Mouse (Mus musculus) lung, postnatal 0 days (tissue): Measurements from ENCODE around the gene Neu2. TPM values are rescaled to one million over a fixed set of nuclear protein-coding genes. Genes with fewer than 3 reads are reported as not detected.

Source experiments
- ATAC-seq: fragments of 200-750 bp; cut with Nextera tagmentation; 2 replicates; pipeline ENCODE4 v1.8.0; 2017; ENCODE audit warnings: moderate library complexity
- DNase-seq: peaks from one replicate; pipeline ENCODE4 v3.0.0-alpha.2; 2016; ENCODE audit warnings: low spot score
- H3K27ac ChIP-seq: fragments of 300-500 bp; sonication (generic); 2 replicates; pipeline ENCODE4 v1.5.1; 2014; ENCODE audit warnings: antibody characterized with exemption, mild to moderate bottlenecking, low read length, mixed read lengths
- H3K27me3 ChIP-seq: fragments of 300-500 bp; sonication (generic); replicated peaks from 2 replicates; pipeline ENCODE4 v1.6.1; 2014; ENCODE audit warnings: low read length, mixed read lengths; ENCODE audit not compliant: insufficient read depth
- H3K36me3 ChIP-seq: fragments of 300-500 bp; sonication (generic); 2 replicates; pipeline ENCODE4 v1.6.1; 2014; ENCODE audit warnings: low read length, mixed read lengths; ENCODE audit not compliant: insufficient read depth
- H3K4me1 ChIP-seq: fragments of 300-500 bp; sonication (generic); 2 replicates; pipeline ENCODE4 v1.6.1; 2014; ENCODE audit warnings: antibody characterized with exemption, low read depth, low read length, mixed read lengths; ENCODE audit not compliant: insufficient read depth
- H3K4me2 ChIP-seq: fragments of 300-500 bp; sonication (generic); replicated peaks from 2 replicates; pipeline ENCODE4 v1.6.1; 2014; ENCODE audit warnings: low read depth, mild to moderate bottlenecking, low read length, moderate library complexity, mixed read lengths
- H3K4me3 ChIP-seq: fragments of 300-500 bp; sonication (generic); 2 replicates; pipeline ENCODE4 v1.5.1; 2014; ENCODE audit warnings: low read depth, low read length
- H3K9ac ChIP-seq: fragments of 300-500 bp; sonication (generic); replicated peaks from 2 replicates; pipeline ENCODE4 v1.6.1; 2014; ENCODE audit warnings: low read depth, mild to moderate bottlenecking
- H3K9me3 ChIP-seq: fragments of 300-500 bp; sonication (generic); 2 replicates; pipeline ENCODE4 v1.6.1; 2016; ENCODE audit warnings: low read length, mixed read lengths
- CTCF ChIP-seq: IDR thresholded peaks from 2 replicates; pipeline ENCODE4 v1.5.1; 2016; ENCODE audit warnings: antibody characterized with exemption, mild to moderate bottlenecking
- EP300 ChIP-seq: IDR thresholded peaks from 2 replicates; pipeline ENCODE4 v1.6.1; 2016; ENCODE audit warnings: antibody characterized with exemption, mild to moderate bottlenecking, control low read depth
- WGBS: fragments of 180-500 bp; shearing (Covaris S2); extraction: QIAGEN DNeasy Blood & Tissue Kit; methylation state at CpG from one replicate; pipeline ENCODE4 v1.1.7; 2014; 5-methylcytosine and 5-hydroxymethylcytosine counted together
- polyA plus RNA-seq: library from polyadenylated mRNA; unstranded; fragments of >200 nt; fragmentation: Nextera tagmentation; extraction: Ambion mirVana; gene quantifications from 2 replicates; pipeline ENCODE4 v1.2.1, GENCODE M21; 2015

Gene Neu2
- polyA plus RNA-seq, 1 experiment from 2014 or later: 2.9 TPM

- Histone ChIP-seq H3K4me3 (no peak overlapping the region), H3K9me3 (no peaks in the 10 kb centered on the region), H3K36me3 (no peaks in the 10 kb centered on the region), H3K9ac (no peak overlapping the region), H3K27me3 (no peaks in the 10 kb centered on the region), H3K27ac (no peak overlapping the region), H3K4me2 (no peak overlapping the region), H3K4me1 (no peaks in the 10 kb centered on the region)
- no peak for ATAC-seq
- WGBS: 72% methylated on average over 7 of the region's 7 CpGs
- TF ChIP-seq EP300 (no peak), CTCF (no peak)
- no peak for DNase-seq
These were observed 90.8 kb downstream of the Neu2 start for GRCm38 (mm10) chr1:87600533-87600932.

- Histone ChIP-seq H3K9me3 (no peaks in the 10 kb centered on the region), H3K36me3 (no peaks in the 10 kb centered on the region), H3K27ac (no peak overlapping the region), H3K4me2 (no peak overlapping the region), H3K4me3 (no peak overlapping the region), H3K27me3 (no peaks in the 10 kb centered on the region), H3K9ac (no peak overlapping the region), H3K4me1 (no peaks in the 10 kb centered on the region)
- WGBS: 62% methylated on average over 2 of the region's 2 CpGs
- no peak for DNase-seq
- ATAC-seq: no peak
- TF ChIP-seq EP300 (no peak), CTCF (no peak)
These were observed 92.1 kb downstream of the Neu2 start for GRCm38 (mm10) chr1:87601801-87602200.

GRCm38 (mm10) chr1:87603389-87603788 is 93.7 kb downstream of the Neu2 start:
- Histone ChIP-seq H3K4me1 (no peaks in the 10 kb centered on the region), H3K27me3 (no peaks in the 10 kb centered on the region), H3K27ac (no peak overlapping the region), H3K9me3 (no peaks in the 10 kb centered on the region), H3K36me3 (no peaks in the 10 kb centered on the region), H3K4me2 (no peak overlapping the region), H3K9ac (no peak overlapping the region), H3K4me3 (no peak overlapping the region)
- no peak for DNase-seq
- WGBS: 86% methylated on average over 5 of the region's 5 CpGs
- TF ChIP-seq EP300: no peak
- TF ChIP-seq CTCF: no peak
- ATAC-seq: no peak

GRCm38 (mm10) chr1:87605296-87605695 is 95.6 kb downstream of the Neu2 start:
- Histone ChIP-seq H3K4me1 (no peaks in the 10 kb centered on the region), H3K9ac (no peak overlapping the region), H3K4me3 (no peak overlapping the region), H3K36me3 (no peaks in the 10 kb centered on the region), H3K27ac (no peak overlapping the region), H3K4me2 (no peak overlapping the region), H3K27me3 (no peaks in the 10 kb centered on the region), H3K9me3 (no peaks in the 10 kb centered on the region)
- TF ChIP-seq EP300: no peak
- no peak for TF ChIP-seq CTCF
- ATAC-seq (no peak), DNase-seq (no peak)
- WGBS: 84% methylated on average over 2 of the region's 2 CpGs

GRCm38 (mm10) chr1:87607385-87608091 is 97.8 kb downstream of the Neu2 start:
- H3K9me3 ChIP-seq: no peaks in the 10 kb centered on the region
- WGBS: 65% methylated on average over 21 of the region's 21 CpGs
- no peaks in the 10 kb centered on the region for H3K36me3 ChIP-seq
- no peaks in the 10 kb centered on the region for H3K27me3 ChIP-seq
- TF ChIP-seq CTCF (no peak), EP300 (no peak)
- H3K27ac ChIP-seq: no peak overlapping the region
- no peak overlapping the region for H3K4me2 ChIP-seq
- ATAC-seq: no peak
- H3K4me1 ChIP-seq: no peaks in the 10 kb centered on the region
- no peak overlapping the region for H3K9ac ChIP-seq
- DNase-seq: no peak
- no peak overlapping the region for H3K4me3 ChIP-seq

GRCm38 (mm10) chr1:87608416-87609046 is 98.8 kb downstream of the Neu2 start:
- peak; percentile 41; the same call in 1 of the 2 replicates for ATAC-seq
- peak; percentile 61 for DNase-seq
- H3K36me3 ChIP-seq: no peaks in the 10 kb centered on the region
- H3K9ac ChIP-seq: no peak overlapping the region
- TF ChIP-seq EP300 (no peak), CTCF (peak; percentile 87)
- H3K4me2 ChIP-seq: no peak overlapping the region
- H3K27me3 ChIP-seq: no peaks in the 10 kb centered on the region
- H3K9me3 ChIP-seq: no peaks in the 10 kb centered on the region
- no peak overlapping the region for H3K27ac ChIP-seq
- 30% methylated on average over 7 of the region's 7 CpGs for WGBS
- no peaks in the 10 kb centered on the region for H3K4me1 ChIP-seq
- H3K4me3 ChIP-seq: no peak overlapping the region
